In the genomic region with DNA sequence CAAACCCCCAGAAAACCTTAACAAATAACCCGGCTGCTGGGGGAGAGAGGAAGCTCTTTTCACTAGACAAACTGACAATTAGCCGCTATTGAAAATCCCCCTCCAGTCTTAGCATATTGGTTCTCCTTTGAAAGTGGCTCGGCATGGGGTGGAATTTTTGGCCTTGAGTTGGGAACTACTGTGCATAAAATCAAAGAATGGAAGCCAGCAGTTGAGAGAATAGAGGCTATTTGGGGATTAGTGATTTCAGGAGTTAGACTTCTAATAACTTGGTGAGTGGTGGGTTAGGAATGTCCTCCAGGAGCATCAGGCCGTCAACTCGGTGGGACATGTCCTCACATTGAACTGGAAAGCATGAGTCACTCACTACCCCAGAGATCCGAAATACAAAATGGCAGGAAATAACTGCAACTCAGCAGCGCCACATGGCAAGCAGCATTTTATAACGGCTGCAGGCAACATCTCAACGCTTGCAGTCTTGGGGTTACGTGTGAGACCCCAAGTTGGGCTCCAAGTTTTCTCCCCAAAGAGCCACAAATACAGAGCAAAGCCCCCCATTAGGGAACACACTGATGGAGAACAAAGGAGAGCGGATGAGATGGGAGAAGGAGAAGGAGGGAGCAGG, we compare ENCODE assay signal across 12 mouse cellular contexts. TPM values are rescaled to one million over a fixed set of nuclear protein-coding genes. Genes with fewer than 3 reads are reported as not detected.
DNase-seq lines count a peak whose midpoint lies in the region; ATAC-seq lines count a peak whose summit lies in the region.
"Had no signal": no experiment of that assay in that cellular context is flagged by ENCODE, and none has a peak within 500 bp of the region (broad histone marks: within the 10 kb centered on the region; RNA-seq: fewer than 3 reads in every experiment).

No protein-coding gene starts in this region.

- H3K4me2 ChIP-seq in heart, embryonic 15.5 days, result no peak overlapping the region
- no peak overlapping the region for H3K4me2 ChIP-seq in forebrain, embryonic 14.5 days (ENCODE audit: low read length)
- H3K4me2 ChIP-seq: hindbrain, embryonic 12.5 days; liver, embryonic 15.5 days had no signal

- no peak for DNase-seq in heart, postnatal 10 days
- peak; percentile 85 for DNase-seq in 3T3-L1 (ENCODE audit: low read depth, low spot score)
- DNase-seq in Muller cell, postnatal 12 days (ENCODE audit: inconsistent ontology term), result peak; percentile 96
- peak; percentile 57 for DNase-seq in forebrain, embryonic 14.5 days (ENCODE audit: low spot score)
- DNase-seq in ovary, postnatal 10 days (ENCODE audit: low spot score), result no peak
- no peak for DNase-seq in left cerebral cortex, adult 11 months (ENCODE audit: low spot score)
- DNase-seq in frontal cortex, postnatal 25 days (ENCODE audit: low spot score in 2 of 2), result no peak
- DNase-seq: cerebellum, adult 2 months; spleen, adult 18-20 months had no signal

- H3K27ac ChIP-seq in heart, embryonic 15.5 days, result peak overlapping the region; percentile 72
- H3K27ac ChIP-seq in forebrain, embryonic 14.5 days (ENCODE audit: low read depth, low read length), result no peak overlapping the region
- H3K27ac ChIP-seq: hindbrain, embryonic 12.5 days; liver, embryonic 15.5 days had no signal

- 0 out of 2 replicates have a peak, but pooled peaks cover 6% of the 10 kb centered on the region for H3K4me1 ChIP-seq in heart, embryonic 15.5 days (replicated peaks)
- peaks cover 10% of the 10 kb centered on the region; the same call in 1 of the 2 replicates for H3K4me1 ChIP-seq in forebrain, embryonic 14.5 days (ENCODE audit: control insufficient read depth, insufficient read depth, low read length)
- H3K4me1 ChIP-seq: liver, embryonic 15.5 days had no signal

- H3K27me3 ChIP-seq in heart, embryonic 15.5 days, result no peaks in the 10 kb centered on the region
- H3K27me3 ChIP-seq in forebrain, embryonic 14.5 days (replicated peaks; ENCODE audit: control insufficient read depth, insufficient read depth, low read length), result no peaks in the 10 kb centered on the region

- H3K4me3 ChIP-seq in heart, embryonic 15.5 days, result no peak overlapping the region
- H3K4me3 ChIP-seq in forebrain, embryonic 14.5 days (ENCODE audit: low read depth, low read length), result no peak overlapping the region
- H3K4me3 ChIP-seq: hindbrain, embryonic 12.5 days; liver, embryonic 15.5 days had no signal

- H3K36me3 ChIP-seq in heart, embryonic 15.5 days, result no peaks in the 10 kb centered on the region
- H3K36me3 ChIP-seq in forebrain, embryonic 14.5 days (ENCODE audit: control insufficient read depth, insufficient read depth, low read length), result no peaks in the 10 kb centered on the region
- H3K36me3 ChIP-seq: hindbrain, embryonic 12.5 days; liver, embryonic 15.5 days had no signal

- WGBS in heart, embryonic 15.5 days, result 61% methylated on average over 11 of the region's 11 CpGs
- WGBS in forebrain, embryonic 14.5 days, result 30% methylated on average over 11 of the region's 11 CpGs

- intact Hi-C loops in heart, postnatal 10 days (cut with DNase I), result no loop called here

- H3K9ac ChIP-seq in heart, embryonic 15.5 days, result no peak overlapping the region
- H3K9ac ChIP-seq in forebrain, embryonic 14.5 days (ENCODE audit: low read length), result no peak overlapping the region
- H3K9ac ChIP-seq: hindbrain, embryonic 12.5 days; liver, embryonic 15.5 days had no signal

- H3K9me3 ChIP-seq in heart, embryonic 15.5 days (replicated peaks), result no peaks in the 10 kb centered on the region
- no peaks in the 10 kb centered on the region for H3K9me3 ChIP-seq in forebrain, embryonic 14.5 days (replicated peaks; ENCODE audit: control insufficient read depth, low read length)
- H3K9me3 ChIP-seq: hindbrain, embryonic 12.5 days; liver, embryonic 15.5 days had no signal

- no peak for ATAC-seq in heart, embryonic 15.5 days (replicated peaks; ENCODE audit: insufficient number of reproducible peaks, insufficient read depth, low FRiP score, low read depth)
- ATAC-seq in forebrain, embryonic 14.5 days, result no peak

RNA-seq across cellular contexts. Expression of a gene that starts 22.0 kb away (rescaled TPM):
- polyA plus RNA-seq in heart, embryonic 15.5 days (2015; fragmentation: Nextera tagmentation; extraction: Ambion mirVana), result 28.1 and 30.0 TPM in 2 replicates
- total RNA-seq in heart, postnatal 10 days (2021), result 10 to 100 TPM; 27.5 to 37.0 TPM
- 22.9 and 28.1 TPM in 2 replicates for polyA plus RNA-seq in forebrain, embryonic 14.5 days (2014; fragmentation: Nextera tagmentation; extraction: Ambion mirVana)

Comparison
In these comparisons a context has a peak if more than half of its experiments do, and no peak if none do; other contexts are left out.
1. DNase-seq: peak in 3T3-L1 (single experiment), Muller cell, postnatal 12 days (single experiment) and forebrain, embryonic 14.5 days (single experiment); none in heart, postnatal 10 days (0 of 2), ovary, postnatal 10 days (single experiment), left cerebral cortex, adult 11 months (single experiment) and frontal cortex, postnatal 25 days (0 of 2).